Mouse (Mus musculus) cerebellum, adult 2 months (tissue): Measurements from ENCODE around the gene Tmem150c.

ENCODE experiments used
- CTCF ChIP-seq: fragments of 200-500 bp; IDR thresholded peaks from 2 replicates; pipeline ENCODE4 v1.5.1; 2011; ENCODE audit warnings: low read depth, mild to moderate bottlenecking, control low read depth, low read length, moderate library complexity, borderline replicate concordance; ENCODE audit not compliant: insufficient read depth
- POLR2A ChIP-seq: fragments of 200-500 bp; IDR thresholded peaks from 2 replicates; pipeline ENCODE4 v1.6.1; 2011; ENCODE audit warnings: low read length, control low read depth, borderline replicate concordance; ENCODE audit not compliant: insufficient read depth

- TF ChIP-seq POLR2A (no peak), CTCF (no peak)
Observed at GRCm38 (mm10) chr5:100123283-100123682, 36.3 kb downstream of the Tmem150c start.
